Mouse (Mus musculus) adrenal gland (tissue): ENCODE measurements around the gene Cib2.

ENCODE experiments used
- intact Hi-C: fragments of 180-260 bp; cut with DNase I; formaldehyde crosslinking; loops from one replicate; pipeline ENCODE4 v1.15.1; 2025

Cib2 gene

GRCm38 (mm10) chr9:54500832-54501452 is 59.1 kb downstream of the Cib2 start:
- intact Hi-C loops: no loop called here

GRCm38 (mm10) chr9:54499791-54500190 is 60.2 kb downstream of the Cib2 start:
- intact Hi-C loops: no loop called here

GRCm38 (mm10) chr9:54499291-54499690 is 60.7 kb downstream of the Cib2 start:
- intact Hi-C loops: no loop called here
